ENCODE assay signal across 8 mouse cellular contexts in the genomic region with DNA sequence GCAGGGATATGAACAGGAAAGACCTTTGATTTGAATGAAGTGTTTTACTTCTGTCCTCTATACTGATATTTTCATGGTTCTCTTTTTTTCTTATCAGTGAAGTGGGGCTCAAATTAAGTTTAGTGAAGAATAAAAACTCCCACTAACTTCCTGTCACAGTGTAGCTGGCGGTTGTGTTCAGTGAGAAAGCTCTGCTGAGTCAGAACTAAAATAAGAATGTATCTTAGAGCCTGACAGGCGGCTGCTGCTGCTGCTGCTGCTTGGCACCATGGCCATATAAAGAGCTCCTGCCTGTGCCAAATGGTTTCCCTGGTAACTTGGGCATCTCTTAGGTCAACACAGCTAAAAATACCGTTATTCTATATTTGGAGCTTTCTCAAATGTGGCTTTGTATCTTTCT.
DNase-seq lines count a peak whose midpoint lies in the region; ATAC-seq lines count a peak whose summit lies in the region.

No protein-coding gene starts in this region.

- peak; percentile 88 for ATAC-seq in forebrain, embryonic 15.5 days (replicated peaks)
- ATAC-seq in midbrain, embryonic 12.5 days (ENCODE audit: low FRiP score, low read depth), result peak; percentile 41; the same call in 1 of the 2 replicates
- ATAC-seq in stomach, embryonic 16.5 days (ENCODE audit: insufficient read depth, low FRiP score), result peak; percentile 72; the same call in 1 of the 2 replicates

- H3K4me3 ChIP-seq in forebrain, embryonic 15.5 days, result no peak overlapping the region
- no peak overlapping the region for H3K4me3 ChIP-seq in midbrain, embryonic 12.5 days
- H3K4me3 ChIP-seq in stomach, embryonic 16.5 days (replicated peaks; ENCODE audit: low read length), result no peak overlapping the region

- peak overlapping the region; percentile 80 for H3K27ac ChIP-seq in forebrain, embryonic 15.5 days (replicated peaks)
- H3K27ac ChIP-seq in midbrain, embryonic 12.5 days (replicated peaks), result peak overlapping the region; percentile 78
- peak overlapping the region; percentile 65; the same call in 1 of the 2 replicates for H3K27ac ChIP-seq in stomach, embryonic 16.5 days (ENCODE audit: low read length)

- H3K9me3 ChIP-seq in forebrain, embryonic 15.5 days, result no peaks in the 10 kb centered on the region
- no peaks in the 10 kb centered on the region for H3K9me3 ChIP-seq in midbrain, embryonic 12.5 days
- no peaks in the 10 kb centered on the region for H3K9me3 ChIP-seq in stomach, embryonic 16.5 days (replicated peaks; ENCODE audit: control insufficient read depth, low read length)

- no peaks in the 10 kb centered on the region for H3K27me3 ChIP-seq in forebrain, embryonic 15.5 days
- H3K27me3 ChIP-seq in midbrain, embryonic 12.5 days, result no peaks in the 10 kb centered on the region
- no peaks in the 10 kb centered on the region for H3K27me3 ChIP-seq in stomach, embryonic 16.5 days (ENCODE audit: control insufficient read depth, insufficient read depth, low read length)

- no peak overlapping the region for H3K9ac ChIP-seq in forebrain, embryonic 15.5 days (replicated peaks)
- no peak overlapping the region for H3K9ac ChIP-seq in midbrain, embryonic 12.5 days (replicated peaks)
- no peak overlapping the region for H3K9ac ChIP-seq in stomach, embryonic 16.5 days (ENCODE audit: low read length)

- 7% methylated on average over 3 of the region's 3 CpGs for WGBS in forebrain, embryonic 15.5 days
- WGBS in midbrain, embryonic 12.5 days, result 53% methylated on average over 3 of the region's 3 CpGs
- WGBS in stomach, embryonic 16.5 days, result 22% methylated on average over 3 of the region's 3 CpGs

- H3K36me3 ChIP-seq in forebrain, embryonic 15.5 days, result no peaks in the 10 kb centered on the region
- H3K36me3 ChIP-seq in midbrain, embryonic 12.5 days, result no peaks in the 10 kb centered on the region
- no peaks in the 10 kb centered on the region for H3K36me3 ChIP-seq in stomach, embryonic 16.5 days (ENCODE audit: control insufficient read depth, insufficient read depth, low read length)

- peak; percentile 66 to 75 for DNase-seq in layer of hippocampus, adult 18-20 months (ENCODE audit: low spot score in 2 of 2)
- DNase-seq in layer of hippocampus, postnatal 36 days, result no peak
- DNase-seq in adipocyte (ENCODE audit: low spot score), result peak; percentile 72
- peak; percentile 77 for DNase-seq in induced T-regulatory cell, adult 2 months (ENCODE audit: low read depth)
- no peak for DNase-seq in kidney, adult 11 months

- no peak overlapping the region for H3K4me2 ChIP-seq in forebrain, embryonic 15.5 days (replicated peaks)
- no peak overlapping the region for H3K4me2 ChIP-seq in midbrain, embryonic 12.5 days (replicated peaks)
- H3K4me2 ChIP-seq in stomach, embryonic 16.5 days (ENCODE audit: low read depth, low read length), result no peak overlapping the region

- H3K4me1 ChIP-seq in forebrain, embryonic 15.5 days, result peaks cover 44% of the 10 kb centered on the region
- peaks cover 23% of the 10 kb centered on the region for H3K4me1 ChIP-seq in midbrain, embryonic 12.5 days
- H3K4me1 ChIP-seq in stomach, embryonic 16.5 days (ENCODE audit: control insufficient read depth, insufficient read depth, low read length), result peaks cover 31% of the 10 kb centered on the region

Comparison
In these comparisons a context has a peak if more than half of its experiments do, and no peak if none do; other contexts are left out.
1. DNase-seq: peak in layer of hippocampus, adult 18-20 months (2 of 2), adipocyte (single experiment) and induced T-regulatory cell, adult 2 months (single experiment); none in layer of hippocampus, postnatal 36 days (0 of 2) and kidney, adult 11 months (single experiment).
2. Peak in every context shown above with its lines, with median percentiles within 50 percentile points of each other: ATAC-seq and H3K27ac ChIP-seq.